Mouse (Mus musculus) liver, adult 2 months (tissue): ENCODE measurements at regions not wholly inside any gene's neighbourhood (a gene's known extent, or its start where the extent isn't known, plus 50 kb on each side); places are given as distances from the start of the nearest gene placed in this dataset.

ENCODE experiments used
- CTCF ChIP-seq: fragments of 200-500 bp; IDR thresholded peaks from 2 replicates; pipeline ENCODE4 v1.5.1; 2011; ENCODE audit warnings: low read depth, low read length, control low read depth
- POLR2A ChIP-seq: fragments of 200-500 bp; IDR thresholded peaks from 2 replicates; pipeline ENCODE4 v1.6.1; 2011; ENCODE audit warnings: low read length, control low read depth; ENCODE audit not compliant: insufficient read depth; ENCODE audit errors: extremely low read depth

DNA sequence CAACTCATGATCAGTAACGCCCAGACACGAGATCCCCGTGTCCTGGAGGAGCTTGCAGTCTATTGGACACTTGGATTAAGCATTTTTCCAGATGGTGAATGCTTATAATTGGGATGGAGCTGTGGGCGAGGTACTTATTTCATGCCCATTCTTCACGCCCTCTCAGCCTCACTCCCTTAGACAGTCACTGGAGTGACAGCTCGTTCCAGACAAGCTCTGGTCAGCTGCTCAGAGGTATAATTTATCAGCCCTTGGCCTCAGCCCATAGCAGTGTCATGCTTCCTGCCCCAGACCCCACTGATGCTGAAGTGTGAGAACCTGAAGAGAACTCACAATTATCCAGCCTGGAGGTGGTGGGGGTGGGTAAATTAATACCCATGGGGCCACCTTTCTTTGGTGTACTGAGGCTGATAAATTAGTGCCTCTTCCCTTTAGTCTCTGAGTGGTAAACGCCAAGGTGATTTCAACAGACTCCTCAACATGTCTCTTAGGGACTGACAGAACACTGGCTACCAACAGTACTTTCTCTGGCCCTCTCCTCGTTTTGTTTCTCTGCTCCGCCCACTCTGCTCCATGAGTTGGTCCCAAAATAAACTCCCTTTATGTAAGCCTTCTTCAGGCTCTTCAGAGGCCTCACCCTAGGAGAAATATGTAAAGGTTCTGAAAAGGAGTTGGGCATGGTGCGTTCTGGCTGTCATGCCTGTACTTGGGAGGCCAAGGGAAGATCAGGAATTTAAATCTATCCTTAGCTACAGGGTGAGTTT lies 97.6 kb upstream of the Frmd6 start:
- TF ChIP-seq CTCF (no peak), POLR2A (no peak)
